ENCODE assay signal across 29 mouse cellular contexts in genomic region chr10:31597886-31598285, GRCm38 (mm10).
"Had no signal": no experiment of that assay in that cellular context is flagged by ENCODE, and none has a peak within 500 bp of the region (broad histone marks: within the 10 kb centered on the region; RNA-seq: fewer than 3 reads in every experiment).

No protein-coding gene starts in this region.

- ATAC-seq: hindbrain, postnatal 0 days; intestine, embryonic 16.5 days; liver, postnatal 0 days had no signal

- H3K27me3 ChIP-seq: heart, embryonic 13.5 days; heart, embryonic 15.5 days; hindbrain, embryonic 13.5 days; hindbrain, embryonic 15.5 days; kidney, embryonic 15.5 days; limb, embryonic 12.5 days; liver, embryonic 13.5 days; liver, embryonic 15.5 days had no signal

- H3K4me3 ChIP-seq: heart, adult 2 months; heart, embryonic 13.5 days; heart, embryonic 15.5 days; hindbrain, embryonic 13.5 days; hindbrain, embryonic 15.5 days; kidney, embryonic 15.5 days; limb, embryonic 10.5 days; limb, embryonic 12.5 days; liver, embryonic 13.5 days; liver, embryonic 15.5 days had no signal

- H3K36me3 ChIP-seq: heart, embryonic 13.5 days; heart, embryonic 15.5 days; hindbrain, embryonic 13.5 days; hindbrain, embryonic 15.5 days; kidney, embryonic 15.5 days; limb, embryonic 10.5 days; limb, embryonic 12.5 days; liver, embryonic 13.5 days; liver, embryonic 15.5 days had no signal

- H3K27ac ChIP-seq: heart, adult 2 months; heart, embryonic 13.5 days; heart, embryonic 15.5 days; hindbrain, embryonic 13.5 days; hindbrain, embryonic 15.5 days; hindbrain, postnatal 0 days; kidney, embryonic 15.5 days; kidney, postnatal 0 days; limb, embryonic 10.5 days; limb, embryonic 12.5 days; liver, embryonic 13.5 days; liver, embryonic 15.5 days had no signal

- H3K4me2 ChIP-seq: heart, embryonic 11.5 days; heart, embryonic 13.5 days; heart, embryonic 15.5 days; hindbrain, embryonic 13.5 days; hindbrain, embryonic 15.5 days; kidney, embryonic 15.5 days; limb, embryonic 12.5 days; liver, embryonic 11.5 days; liver, embryonic 13.5 days; liver, embryonic 15.5 days had no signal

- DNase-seq: gastrocnemius, postnatal 10 days; gastrocnemius, postnatal 25 days; heart, adult 11 months; heart, adult 2 months; heart, postnatal 14 days; heart, postnatal 36 days; kidney, adult 11 months; kidney, adult 2 months; kidney, adult 9 months; kidney, postnatal 14 days; kidney, postnatal 36 days; layer of hippocampus, adult 9-11 months; layer of hippocampus, postnatal 36 days; liver; liver, embryonic 13.5 days; liver, postnatal 0 days had no signal
